Mouse (Mus musculus): ENCODE measurements around the gene Eaf1.

- no peak for TF ChIP-seq CTCF (IDR thresholded peaks at IDR 0.05; ENCODE audit: insufficient read depth, low read length)
- TF ChIP-seq POLR2A (IDR thresholded peaks at IDR 0.05; ENCODE audit: borderline replicate concordance, extremely low read depth, low read depth, low read length): no peak
These were observed 62.5 kb downstream of the Eaf1 start for GRCm38 (mm10) chr14:31556526-31557260.
